Mouse (Mus musculus) regulatory T cell (primary cell): Measurements from ENCODE around the gene Cox5a.

Experiments used
- in situ Hi-C: fragments of 300-600 bp; cut with MboI, MseI; formaldehyde crosslinking; loops from one replicate; pipeline ENCODE4 v1.15.1; 2025; ENCODE audit warnings: high pct_unique_total_duplicates

Cox5a gene

DNA sequence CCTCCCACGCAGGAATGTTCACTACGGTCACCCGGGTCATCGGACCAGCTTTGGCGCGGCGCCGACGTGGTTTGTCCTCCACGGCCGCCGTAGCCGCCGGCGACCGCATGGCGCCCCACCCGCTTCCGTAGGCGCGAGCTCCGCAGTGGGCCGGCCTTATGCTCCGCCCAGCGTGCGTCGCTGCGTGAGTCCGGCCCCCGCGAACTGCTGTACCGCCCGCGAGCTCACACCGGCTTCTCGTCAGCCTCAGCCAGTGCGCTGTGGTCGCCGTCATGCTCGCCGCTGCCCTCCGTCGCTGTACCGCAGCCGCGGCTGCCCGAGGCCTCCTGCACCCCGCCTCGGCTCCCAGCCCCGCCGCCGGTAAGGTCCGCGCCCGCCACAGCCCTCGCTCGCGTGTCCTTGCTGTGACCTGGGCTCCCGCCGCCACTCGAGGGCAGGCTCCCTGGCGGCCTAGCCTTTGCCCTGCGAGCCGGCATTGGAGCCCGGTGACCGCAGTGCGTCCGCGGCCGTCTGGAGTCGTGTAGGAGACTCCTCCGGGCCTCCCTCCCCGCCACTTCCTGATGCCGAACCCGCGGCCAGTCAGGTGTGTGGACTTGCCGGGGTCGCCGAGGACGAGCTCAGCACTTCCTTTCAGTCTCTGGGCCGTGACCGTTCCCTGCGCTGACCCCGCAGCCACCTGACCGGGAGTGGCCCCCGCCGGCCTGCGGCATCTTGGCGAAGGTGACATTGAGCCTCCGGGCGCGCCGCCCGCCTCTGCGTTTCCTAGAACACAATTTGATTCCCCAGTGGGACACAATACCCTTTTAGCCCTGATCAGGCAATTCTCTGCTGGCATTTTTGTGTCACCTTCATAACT lies at the start of gene Cox5a:
Cox5a (plus strand) TSS at position 219 of the 856 bp plus-strand sequence.
- in situ Hi-C loops = no loop called here

DNA sequence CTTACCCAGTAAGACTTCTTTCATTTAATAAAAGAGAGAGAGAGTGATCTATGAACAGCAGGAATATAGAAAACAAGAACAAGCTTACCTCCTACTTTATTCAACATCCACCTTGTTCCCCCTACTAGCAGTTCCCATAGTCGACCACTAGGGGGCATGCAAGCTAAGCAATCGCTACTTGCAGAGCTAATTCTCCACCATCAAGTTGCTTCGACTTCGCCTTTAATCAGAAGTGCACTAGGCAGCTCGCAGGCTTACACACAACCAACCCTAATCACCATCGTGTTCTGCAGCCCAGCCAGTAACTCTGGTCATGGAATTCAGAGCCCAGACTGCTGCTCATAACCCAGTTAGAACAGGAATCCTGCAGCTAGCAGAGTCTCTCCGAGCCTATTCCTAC lies 35.3 kb upstream of the Cox5a start:
- in situ Hi-C loops = no loop called here

DNA sequence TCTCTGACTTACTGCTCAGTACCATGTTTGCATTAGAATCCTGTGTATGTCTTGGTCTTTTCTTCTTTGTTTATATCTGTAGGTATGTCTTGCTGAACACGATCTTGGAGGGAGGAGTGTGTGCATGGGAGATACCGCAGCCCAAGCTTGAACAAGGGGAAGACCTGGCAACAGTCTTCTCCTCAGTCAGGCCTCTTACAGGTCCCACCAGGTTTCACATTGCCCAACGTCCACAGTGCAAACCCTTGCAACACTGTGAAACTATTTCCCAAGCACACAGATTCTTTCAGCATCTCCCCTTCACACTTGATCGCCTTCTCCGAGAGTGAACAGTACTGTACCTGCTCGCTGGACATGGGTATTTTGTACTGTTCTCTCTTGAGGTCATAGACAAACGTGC lies 33.3 kb upstream of the Cox5a start:
- in situ Hi-C loops = no loop called here

DNA sequence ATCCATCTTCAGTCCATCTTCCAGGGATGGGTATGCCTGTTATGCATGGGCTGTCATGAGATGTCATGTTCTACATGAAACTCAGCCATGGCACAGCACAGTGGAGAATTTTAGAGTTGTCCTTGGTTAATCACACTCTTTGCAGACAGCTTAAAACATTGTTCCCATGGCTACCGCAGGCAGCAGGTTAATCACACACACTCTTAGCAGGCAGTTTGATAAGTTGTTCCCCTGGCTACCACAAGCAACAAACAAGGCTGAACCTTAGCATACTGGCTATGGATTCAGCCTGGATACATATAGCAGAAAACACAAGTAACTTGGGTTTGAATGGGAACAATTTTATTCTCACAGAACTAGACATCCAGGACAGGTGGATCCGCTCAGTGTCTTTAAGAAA lies 27.5 kb upstream of the Cox5a start:
- in situ Hi-C loops = no loop called here

DNA sequence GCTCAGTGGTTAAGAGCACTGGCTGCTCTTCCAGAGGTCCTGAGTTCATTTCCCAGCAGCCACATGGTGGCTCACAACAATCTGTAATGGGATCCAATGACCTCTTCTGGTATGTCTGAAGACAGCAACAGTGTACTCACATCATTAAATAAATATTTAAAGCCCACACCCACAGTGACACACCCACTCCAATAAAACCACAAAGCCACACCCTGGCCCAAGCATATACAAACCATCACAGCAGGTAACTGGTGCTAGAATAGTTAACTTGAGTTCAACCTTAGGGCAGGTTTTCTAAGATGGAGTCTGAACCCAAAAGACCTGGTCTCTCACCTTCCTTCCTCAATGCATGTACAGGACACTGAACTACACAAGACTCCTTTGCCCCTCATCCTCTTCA lies 26.1 kb upstream of the Cox5a start:
- in situ Hi-C loops = no loop called here

DNA sequence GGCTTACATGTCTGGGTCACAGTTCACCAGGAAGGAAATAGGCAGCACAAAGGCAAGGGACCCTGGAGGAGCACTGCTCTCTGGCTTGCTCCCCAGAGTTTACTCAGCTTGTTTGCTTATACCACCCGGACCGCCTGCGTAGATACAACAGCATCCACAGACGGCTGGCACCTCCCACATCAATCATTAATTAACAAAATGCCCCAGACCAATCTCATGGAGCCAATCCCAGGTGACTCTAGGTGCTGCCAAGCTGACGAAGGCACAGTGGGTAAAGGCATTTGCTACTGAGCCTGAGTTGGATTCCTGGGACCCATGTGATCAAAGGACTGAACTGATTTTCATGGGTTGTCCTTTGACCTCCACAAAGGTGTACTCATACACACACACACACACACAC lies 23.8 kb upstream of the Cox5a start:
- in situ Hi-C loops = no loop called here

DNA sequence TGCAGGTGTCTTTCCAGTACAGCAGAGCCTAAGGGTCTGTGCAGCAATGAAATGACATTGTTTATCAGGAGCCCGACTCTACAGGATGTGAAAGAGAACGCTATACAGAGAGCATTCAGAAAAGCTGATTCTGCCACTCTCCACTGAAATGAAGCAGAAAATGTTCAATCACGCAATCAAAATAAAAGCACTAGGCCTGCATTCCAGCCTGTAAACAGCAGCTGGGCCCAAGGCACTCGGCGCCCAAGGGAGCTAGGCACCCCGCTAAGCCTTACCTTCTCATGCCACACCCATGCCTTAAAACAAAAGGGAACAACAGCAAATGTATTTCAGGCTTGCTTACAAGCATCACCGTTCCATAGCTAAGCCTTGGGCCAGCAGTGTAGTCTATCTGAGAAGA lies 22.5 kb upstream of the Cox5a start:
- in situ Hi-C loops = no loop called here

DNA sequence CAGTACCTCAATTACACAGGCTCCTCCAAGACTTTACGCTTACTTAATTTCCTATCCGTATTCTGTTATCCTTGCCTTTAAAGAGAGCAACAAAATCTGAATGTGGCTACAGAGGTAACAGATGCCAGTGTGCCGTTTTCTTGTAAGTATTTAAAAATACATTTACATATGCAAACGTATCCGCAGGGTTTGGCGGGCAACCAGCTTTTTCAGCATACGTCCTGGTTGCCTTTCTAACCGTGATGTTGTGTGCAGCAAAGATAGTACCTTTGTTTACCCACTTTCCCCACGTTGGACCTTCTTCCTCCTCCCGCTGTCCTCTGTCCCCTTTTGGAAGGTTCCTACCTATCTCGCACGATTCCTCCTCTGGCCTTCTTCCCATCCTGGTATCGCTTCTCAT lies 19.6 kb upstream of the Cox5a start:
- in situ Hi-C loops = no loop called here

DNA sequence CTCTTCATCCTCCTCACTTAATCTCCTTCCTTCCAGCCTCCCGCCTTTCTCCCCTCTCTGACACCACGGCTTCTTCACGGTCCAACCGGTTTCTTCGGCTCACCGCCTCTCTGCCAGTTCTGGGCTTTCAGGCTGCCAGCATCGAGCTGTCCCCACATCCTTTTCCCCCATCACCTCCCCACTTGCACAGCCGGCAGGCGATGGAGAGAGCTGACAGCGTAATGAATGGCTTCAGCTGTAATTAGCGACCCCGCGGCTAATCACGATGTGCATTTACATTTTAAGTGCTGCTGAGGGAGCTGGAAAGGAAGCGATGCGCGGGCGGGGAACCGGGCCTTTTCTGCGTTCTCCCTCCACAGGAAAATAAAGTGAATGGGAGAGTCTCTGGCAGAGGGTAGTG lies 19.2 kb upstream of the Cox5a start:
- in situ Hi-C loops = no loop called here

DNA sequence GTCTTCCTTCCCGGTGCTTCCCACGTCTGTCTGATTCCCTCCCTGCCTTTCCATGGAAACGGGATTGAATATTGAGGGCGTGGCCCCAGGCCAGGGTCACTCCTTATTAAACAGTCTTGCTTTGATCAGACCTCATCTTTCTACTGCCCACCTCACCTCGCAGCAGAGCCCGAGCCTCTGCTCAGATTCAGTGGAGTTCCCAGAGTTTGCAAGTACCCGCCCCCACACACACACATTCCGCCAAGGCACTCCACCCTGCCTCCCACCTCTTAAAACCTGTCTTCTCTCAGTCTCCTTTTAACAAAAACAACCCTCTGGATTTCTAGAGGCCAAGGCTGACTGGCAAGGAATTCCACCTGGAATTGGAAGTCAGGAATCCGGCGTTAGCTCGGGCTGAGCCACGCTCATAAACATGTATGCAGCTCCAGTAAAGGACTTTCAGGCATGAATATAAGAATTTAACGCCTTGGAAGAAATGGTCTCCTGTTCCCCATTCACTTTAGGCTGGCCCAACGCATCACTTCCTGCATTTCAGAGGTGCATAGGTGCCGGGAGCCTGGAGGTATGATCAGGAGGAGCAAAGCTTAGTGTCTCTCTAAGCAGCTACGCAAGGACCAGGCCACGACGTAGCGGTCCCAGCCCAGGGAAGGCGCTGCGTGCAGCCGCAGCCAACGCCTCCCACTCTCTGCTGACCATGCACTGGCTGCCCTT lies 18.0 kb upstream of the Cox5a start:
- in situ Hi-C loops = no loop called here

DNA sequence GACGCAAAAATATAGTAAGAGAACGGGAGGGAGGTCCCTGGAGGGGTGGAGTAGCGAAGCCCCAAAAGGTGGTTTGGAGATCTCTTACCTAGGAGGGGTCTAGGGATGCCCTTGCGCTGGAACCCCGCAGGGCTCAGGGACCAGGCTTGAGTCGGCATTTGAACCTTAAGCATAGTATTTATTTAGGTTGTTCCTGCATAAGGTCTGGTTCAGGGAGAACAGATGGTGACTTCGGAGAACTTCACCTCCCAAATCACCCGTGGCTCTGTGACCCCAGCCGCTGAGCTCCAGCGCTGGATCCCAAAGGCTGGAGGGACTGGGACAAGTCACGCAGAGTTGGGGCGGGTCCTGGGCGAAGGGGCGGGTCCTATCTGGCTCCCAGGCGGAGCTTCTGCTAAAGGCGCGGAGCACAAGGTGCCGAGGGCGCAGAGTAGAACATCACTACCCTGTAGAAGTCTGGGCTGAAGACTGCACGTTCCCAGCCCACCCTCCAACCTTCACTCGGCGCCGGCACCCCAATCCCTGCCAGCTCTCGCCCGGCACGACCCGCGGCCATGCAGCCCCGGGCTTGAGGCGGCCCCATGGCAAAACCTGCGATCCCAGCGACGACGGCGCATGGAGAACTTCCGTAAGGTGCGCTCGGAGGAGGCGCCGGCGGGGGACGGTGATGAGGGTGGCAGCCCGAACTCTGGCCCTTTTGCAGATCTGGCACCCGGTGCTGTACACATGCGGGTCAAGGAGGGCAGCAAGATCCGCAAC lies 17.3 kb upstream of the Cox5a start, which contains the start of gene Rpp25:
Rpp25 (plus strand) TSS at position 405 of the 759 bp plus-strand sequence.
- in situ Hi-C loops = no loop called here

DNA sequence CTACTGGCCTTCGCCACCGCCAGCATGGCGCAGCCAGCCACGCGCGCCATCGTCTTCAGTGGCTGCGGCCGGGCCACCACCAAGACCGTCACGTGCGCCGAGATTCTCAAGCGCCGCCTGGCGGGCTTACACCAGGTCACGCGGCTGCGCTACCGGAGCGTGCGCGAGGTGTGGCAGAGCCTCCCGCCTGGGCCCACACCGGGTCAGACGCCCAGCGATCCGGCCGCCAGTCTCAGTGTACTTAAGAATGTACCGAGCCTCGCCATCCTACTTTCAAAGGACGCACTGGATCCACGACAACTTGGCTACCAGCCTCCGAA lies 16.7 kb upstream of the Cox5a start:
- in situ Hi-C loops = no loop called here

DNA sequence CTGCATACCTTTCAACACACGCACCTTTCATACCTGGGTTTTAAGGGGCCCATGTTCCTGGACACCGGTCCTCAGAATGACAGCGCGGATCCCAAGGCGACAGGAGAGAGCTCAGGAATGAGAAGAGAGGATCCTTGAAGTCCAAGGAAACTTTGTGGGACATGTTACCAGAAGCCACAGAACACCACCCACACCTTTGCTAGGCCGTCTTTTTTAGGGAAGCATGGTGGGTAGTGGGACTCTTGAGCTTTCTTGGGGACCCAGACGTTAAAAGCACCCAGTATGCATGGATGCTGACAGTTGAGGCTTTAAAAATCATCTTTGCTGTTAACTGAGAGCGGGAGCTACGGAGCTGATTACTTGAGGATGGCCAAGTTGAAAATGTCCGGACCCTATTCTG lies 16.2 kb upstream of the Cox5a start:
- in situ Hi-C loops = no loop called here

DNA sequence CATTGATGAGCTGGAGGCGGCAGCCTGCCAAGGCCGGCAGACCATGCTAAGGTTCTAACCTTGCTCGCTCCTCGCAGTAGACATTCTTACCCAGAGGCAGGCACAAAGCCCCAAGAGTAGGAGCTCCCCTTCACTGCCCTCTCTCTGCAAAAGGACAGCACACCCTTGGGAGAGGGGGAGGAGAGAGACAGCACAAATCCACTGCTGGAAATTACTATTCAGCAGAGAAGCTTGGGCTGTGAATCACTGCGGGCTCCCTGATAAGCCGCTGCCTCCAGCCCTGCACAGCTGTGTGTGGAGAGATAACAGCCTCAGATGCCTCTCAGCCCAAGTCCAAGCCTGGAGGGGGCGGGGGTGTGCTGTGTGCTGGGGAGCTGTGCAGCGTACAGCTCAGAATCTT lies 15.4 kb upstream of the Cox5a start:
- in situ Hi-C loops = no loop called here

DNA sequence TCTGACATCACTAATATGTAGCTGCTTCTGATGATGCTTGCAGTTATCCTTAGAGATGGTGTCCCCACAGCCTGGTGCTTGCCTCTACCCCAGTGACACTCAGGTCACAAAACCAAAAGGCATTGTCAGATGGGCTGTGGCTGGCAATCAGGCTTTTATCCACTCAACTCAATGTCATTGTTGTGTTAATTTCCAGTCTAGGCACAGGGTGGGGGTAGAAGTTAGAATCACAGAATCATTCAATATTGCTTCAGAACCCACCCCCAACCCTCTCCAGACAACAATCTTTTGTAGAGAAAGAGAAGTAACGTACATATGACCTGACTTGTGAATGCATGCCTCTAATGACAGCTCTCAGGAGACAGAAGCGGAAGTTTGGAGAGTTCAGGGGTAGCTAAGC lies 10.5 kb upstream of the Cox5a start:
- in situ Hi-C loops = no loop called here

DNA sequence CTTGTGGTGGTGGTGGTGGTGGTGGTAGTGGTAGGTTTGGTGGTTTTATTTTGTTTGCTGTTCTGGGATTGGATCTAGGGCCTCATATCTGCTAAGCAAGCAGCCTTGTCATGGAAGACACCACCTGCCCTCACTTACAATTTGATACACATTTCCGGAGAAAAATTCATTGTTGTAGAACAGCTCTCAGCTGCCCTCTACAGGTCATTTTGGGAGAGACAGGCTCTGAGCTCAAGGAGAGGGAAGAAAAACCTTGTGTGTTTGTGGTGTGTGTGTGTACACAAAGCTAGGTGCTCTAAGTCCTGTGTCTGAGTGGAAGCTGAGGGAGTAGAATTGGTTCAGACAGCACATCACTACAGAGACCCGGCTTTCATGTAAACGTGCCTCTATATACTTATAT lies 4.0 kb upstream of the Cox5a start:
- in situ Hi-C loops = no loop called here

DNA sequence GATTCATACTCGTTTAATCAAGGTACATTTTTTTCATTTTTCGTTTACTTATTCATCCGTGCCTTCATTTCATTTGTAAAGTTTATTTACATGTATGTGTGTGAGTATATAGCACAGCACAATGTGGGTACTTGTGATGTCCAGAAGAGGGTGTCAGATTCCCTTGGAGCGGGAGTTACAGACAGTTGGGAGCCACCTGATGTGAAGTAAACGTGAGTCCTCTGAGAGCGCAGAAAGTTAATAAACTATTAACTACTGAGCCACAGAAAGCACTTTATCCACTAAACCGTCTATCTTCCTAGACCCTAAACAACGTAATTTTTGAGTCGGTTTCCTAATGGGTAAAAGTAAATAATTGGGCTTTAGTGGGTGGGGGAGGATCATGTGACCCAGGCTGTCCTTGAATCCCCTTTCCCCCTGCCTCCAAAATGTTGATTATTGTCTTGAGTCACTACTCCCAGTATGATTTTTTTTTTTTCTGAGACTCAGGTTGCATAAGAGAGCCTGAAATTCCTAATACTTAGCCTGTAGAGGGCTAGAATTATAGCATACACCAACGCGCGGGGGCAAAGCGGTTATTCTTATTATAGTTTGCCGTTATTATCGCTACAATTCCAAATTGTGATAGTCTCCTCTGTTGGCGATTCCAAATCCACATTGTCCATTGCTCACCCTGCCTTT lies 559 bp upstream of the Cox5a start:
- in situ Hi-C loops = no loop called here

DNA sequence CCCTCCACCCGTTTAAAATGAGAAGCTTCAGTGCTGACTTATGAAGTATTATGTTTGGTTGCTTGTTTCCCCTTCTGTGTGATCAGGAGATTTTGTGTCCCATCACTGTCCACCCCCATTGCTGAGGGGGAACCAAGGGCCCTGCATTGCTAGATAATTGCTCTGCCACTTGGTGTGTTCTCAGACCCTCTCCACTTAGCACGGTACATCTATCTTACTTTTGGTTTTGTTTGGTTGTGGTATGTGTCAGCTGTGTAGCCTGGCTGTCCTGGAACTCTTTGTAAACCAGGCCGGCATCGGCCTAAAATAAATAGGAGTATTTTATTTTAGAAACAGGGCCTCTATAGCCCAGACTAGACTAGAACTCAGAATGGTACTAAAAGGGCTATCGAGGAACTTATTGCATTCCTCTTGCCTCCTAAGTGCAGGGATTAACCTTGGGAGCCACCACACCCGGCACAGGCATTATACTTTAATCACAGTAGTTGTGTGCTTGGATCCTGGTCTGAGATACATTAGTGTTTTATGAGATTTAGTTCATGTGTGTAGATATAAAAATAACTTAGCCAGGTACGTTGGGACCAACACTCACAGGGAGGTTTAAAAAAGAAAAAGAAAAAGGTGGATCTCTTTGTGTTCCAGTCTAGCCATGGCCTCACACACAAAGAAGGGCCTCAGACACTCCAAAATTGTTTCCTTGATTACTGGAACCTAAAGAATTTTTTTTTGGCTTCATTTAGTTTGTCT lies 1.2 kb downstream of the Cox5a start:
- in situ Hi-C loops = no loop called here

DNA sequence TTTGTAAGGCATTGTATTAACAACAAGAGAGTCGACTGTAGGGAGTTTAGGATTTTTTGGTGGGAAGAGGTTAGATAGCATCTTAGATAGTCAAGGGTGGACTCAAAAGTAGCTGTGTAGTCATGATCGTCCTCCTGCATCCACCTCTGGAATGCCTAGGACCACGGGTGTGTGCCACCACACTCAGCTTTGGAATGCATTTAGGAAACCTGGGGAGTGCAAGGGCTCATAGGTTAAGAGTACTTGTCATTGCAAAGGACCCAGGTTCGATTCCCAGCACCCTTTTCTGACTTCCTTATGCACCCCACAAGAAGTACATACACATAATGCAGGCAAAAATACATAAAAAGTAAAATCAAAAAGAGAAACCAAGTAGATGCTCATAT lies 1.8 kb downstream of the Cox5a start:
- in situ Hi-C loops = no loop called here

DNA sequence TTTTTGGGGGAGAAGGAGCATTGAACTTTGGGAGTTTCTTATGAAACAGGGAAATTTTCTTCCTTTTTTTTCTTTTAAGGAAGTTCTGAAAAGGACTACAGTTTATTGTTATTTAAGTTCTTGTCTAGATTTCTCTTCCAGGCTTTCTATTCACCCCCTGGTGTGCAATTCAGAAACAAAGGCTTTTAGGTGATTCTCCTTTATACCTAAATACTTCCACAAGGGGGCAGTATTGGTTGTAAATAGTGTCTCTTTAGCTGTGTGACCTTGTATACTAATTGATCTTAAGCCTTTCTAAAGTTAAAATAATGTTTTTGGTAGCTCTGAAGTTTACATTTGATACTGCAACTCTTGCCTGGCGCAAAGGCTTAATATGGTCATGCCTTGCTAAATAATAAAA lies 2.7 kb downstream of the Cox5a start:
- in situ Hi-C loops = no loop called here

DNA sequence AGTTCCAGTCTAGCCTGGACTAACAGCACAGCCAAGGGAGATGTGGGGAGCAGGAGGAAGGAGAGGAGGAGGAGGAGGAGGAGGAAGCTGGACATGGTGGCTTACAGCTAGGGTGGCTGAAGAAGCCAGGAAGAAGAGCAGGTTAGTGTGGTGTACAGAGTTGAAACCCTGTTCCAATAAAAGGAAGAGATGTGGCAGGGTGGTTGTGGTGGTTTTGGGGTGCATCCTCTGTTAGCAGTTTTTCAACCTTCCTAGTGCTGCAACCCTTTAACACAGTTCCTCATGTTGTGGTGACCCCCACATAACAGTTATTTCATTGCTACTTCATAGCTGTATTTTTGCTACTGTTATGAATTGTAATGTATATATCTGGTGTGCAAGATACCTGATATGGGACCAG lies 3.4 kb downstream of the Cox5a start:
- in situ Hi-C loops = no loop called here
